Mouse (Mus musculus): ENCODE measurements around the gene Gm49378. TPM values are rescaled to one million over a fixed set of nuclear protein-coding genes. Genes with fewer than 3 reads are reported as not detected.

Gm49378 gene
- polyA plus RNA-seq, 1 experiment from 2014 or later: 1.6 TPM

DNA sequence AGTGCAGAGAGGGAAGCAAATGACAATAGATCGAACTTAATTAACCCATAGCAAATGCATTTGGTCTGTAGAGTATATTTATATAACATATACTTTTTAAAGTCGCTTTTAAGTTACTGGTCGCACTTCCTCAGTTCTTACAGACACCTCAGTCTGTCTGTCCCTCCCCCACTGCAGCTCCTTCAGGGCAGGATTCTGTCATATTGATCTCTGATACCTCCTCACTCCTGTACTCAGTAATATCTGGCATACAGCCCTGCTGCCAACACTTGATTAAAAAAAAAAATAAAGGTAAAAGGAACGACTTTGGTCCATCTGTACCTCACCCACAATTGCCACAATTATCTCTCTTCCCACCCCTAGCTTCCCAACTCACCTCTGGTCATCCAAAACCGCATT is 53.4 kb downstream of the Gm49378 start:
- Histone ChIP-seq H3K4me3 (replicated peaks) (peak overlapping the region; percentile 47), H3K27ac (no peak overlapping the region), H3K9me3 (no peaks in the 10 kb centered on the region), H3K27me3 (no peaks in the 10 kb centered on the region), H3K4me1 (replicated peaks) (peaks cover 20% of the 10 kb centered on the region), H3K4me2 (replicated peaks) (peak overlapping the region; percentile 65), H3K36me3 (peaks cover 34% of the 10 kb centered on the region), H3K9ac (replicated peaks) (peak overlapping the region; percentile 72; the same call in 1 of the 2 replicates)
- 38% methylated on average over 5 of the region's 5 CpGs for WGBS
- ATAC-seq: no peak

DNA sequence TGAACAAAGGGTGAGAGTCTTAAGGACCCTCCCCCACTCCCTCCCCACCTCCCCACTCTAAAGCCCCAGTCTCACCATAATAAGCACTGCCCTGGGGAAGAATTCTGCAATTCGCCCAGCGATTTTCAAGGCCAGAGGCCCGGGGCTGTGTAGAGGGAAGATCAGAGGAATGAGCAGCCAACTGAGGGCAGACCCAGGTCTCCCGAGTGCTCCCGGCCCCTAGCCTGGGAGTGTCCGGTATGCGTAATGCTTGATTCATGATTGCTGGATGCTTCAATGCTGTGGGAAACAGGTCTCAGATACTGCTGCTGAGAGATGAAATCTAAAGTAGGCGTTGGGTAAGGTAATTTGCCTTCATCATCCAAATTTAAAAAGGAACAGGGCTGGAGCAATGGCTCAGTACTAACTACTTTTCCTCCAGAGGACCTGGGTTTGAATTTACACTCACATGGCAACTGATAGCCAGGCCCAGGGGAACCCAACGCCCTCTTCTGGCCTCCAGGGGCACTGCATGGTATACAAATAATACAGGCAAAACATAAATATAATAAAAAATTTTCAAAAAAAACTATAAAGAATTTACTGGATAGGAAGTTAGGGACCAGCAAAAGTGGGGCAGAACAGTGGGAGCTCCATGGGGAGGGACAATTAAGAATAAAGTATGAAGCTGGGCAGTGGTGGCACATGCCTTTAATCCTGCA is 55.6 kb downstream of the Gm49378 start:
- WGBS: 67% methylated on average over 9 of the region's 9 CpGs
- Histone ChIP-seq H3K27ac (no peak overlapping the region), H3K36me3 (peaks cover 24% of the 10 kb centered on the region), H3K4me3 (replicated peaks) (no peak overlapping the region), H3K9ac (replicated peaks) (no peak overlapping the region), H3K4me1 (replicated peaks) (peaks cover 32% of the 10 kb centered on the region), H3K27me3 (no peaks in the 10 kb centered on the region), H3K9me3 (no peaks in the 10 kb centered on the region), H3K4me2 (replicated peaks) (no peak overlapping the region)
- no peak for ATAC-seq

DNA sequence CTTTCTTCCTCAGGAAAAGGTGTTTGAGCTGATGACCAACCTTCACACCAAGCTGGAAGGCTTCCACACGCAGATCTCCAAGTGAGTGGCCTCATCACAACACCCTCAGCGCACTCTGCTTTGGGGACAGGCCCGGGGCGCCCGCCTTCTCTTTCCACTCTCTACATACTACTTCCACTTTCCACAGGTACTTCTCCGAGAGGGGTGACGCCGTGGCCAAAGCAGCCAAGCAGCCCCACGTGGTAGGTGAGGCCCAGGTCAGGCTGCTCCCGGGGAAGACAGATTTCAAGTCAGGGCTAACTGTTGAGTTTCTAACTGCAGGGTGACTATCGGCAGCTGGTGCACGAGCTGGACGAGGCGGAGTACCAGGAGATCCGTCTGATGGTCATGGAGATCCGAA is 57.0 kb downstream of the Gm49378 start:
- Histone ChIP-seq H3K4me3 (replicated peaks) (no peak overlapping the region), H3K9me3 (no peaks in the 10 kb centered on the region), H3K36me3 (peaks cover 21% of the 10 kb centered on the region), H3K4me2 (replicated peaks) (no peak overlapping the region), H3K4me1 (replicated peaks) (peaks cover 32% of the 10 kb centered on the region), H3K9ac (replicated peaks) (no peak overlapping the region), H3K27ac (no peak overlapping the region), H3K27me3 (no peaks in the 10 kb centered on the region)
- ATAC-seq: no peak
- WGBS: 95% methylated on average over 16 of the region's 16 CpGs

DNA sequence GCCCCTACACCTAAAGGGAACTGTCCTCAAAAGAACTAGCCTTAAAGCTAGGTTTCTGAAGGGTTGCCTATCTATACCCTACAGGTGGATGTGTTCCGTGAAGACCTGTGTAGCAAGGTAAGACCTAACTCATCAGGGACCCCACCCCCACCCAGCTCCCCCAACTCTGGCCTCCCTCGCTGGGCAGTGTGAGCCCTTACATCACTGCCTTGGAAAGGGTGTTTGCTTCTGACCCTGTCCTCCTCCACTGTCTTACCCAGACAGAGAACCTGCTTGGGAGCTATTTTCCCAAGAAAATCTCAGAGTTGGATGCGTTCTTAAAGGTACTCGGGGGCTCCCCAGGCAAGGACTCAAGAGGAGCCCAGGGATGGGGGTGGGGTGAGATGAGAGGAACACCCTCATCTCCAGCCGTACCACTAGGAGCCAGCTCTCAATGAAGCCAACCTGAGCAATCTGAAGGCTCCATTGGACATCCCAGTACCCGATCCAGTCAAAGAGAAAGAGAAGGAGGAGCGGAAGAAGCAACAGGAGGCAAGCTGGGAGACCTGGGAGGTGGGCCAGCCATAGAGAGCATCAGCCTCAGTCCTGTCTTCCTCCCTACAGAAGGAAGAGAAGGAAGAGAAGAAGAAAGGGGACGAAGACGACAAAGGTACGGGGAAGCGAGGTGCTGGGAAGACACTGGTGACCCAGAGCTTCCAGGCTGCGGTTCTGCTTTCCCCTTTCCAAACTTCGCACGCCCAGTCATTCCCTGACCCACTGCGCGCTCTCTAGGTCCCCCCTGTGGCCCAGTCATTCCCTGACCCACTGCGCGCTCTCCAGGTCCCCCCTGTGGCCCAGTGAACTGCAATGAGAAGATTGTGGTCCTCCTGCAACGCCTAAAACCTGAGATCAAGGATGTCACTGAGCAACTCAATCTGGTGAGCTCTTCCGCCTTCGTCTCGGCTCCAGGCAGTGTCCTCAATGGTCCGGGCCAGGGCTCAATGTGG is 57.9 kb downstream of the Gm49378 start:
- H3K4me1 ChIP-seq (replicated peaks): peaks cover 26% of the 10 kb centered on the region
- no peak overlapping the region for H3K27ac ChIP-seq
- 83% methylated on average over 23 of the region's 23 CpGs for WGBS
- H3K9me3 ChIP-seq: no peaks in the 10 kb centered on the region
- no peak overlapping the region for H3K9ac ChIP-seq (replicated peaks)
- no peak for ATAC-seq
- no peak overlapping the region for H3K4me3 ChIP-seq (replicated peaks)
- no peaks in the 10 kb centered on the region for H3K27me3 ChIP-seq
- peaks cover 21% of the 10 kb centered on the region for H3K36me3 ChIP-seq
- 0 out of 2 replicates have a peak overlapping the region, but pooled peaks have one; percentile 88 for H3K4me2 ChIP-seq (replicated peaks)

Other genes with a start within 250 kb of the Gm49378 start
- gene Dhrs4, start 159.1 kb downstream of the Gm49378 start, polyA plus RNA-seq (2015; fragmentation: Nextera tagmentation; extraction: Ambion mirVana): 31.2 and 31.6 TPM in 2 replicates
- gene Carmil3, start 147.2 kb downstream of the Gm49378 start, polyA plus RNA-seq (2015; fragmentation: Nextera tagmentation; extraction: Ambion mirVana): 17.0 and 24.5 TPM in 2 replicates
- gene Cpne6, start 127.5 kb downstream of the Gm49378 start, polyA plus RNA-seq (2015; fragmentation: Nextera tagmentation; extraction: Ambion mirVana): 0.70 and 0.88 TPM in 2 replicates
- gene Nrl, start 112.9 kb downstream of the Gm49378 start, polyA plus RNA-seq (2015; fragmentation: Nextera tagmentation; extraction: Ambion mirVana): 0.08 TPM in 1 of 2 replicates, not detected in the other
- gene Pck2, start 97.6 kb downstream of the Gm49378 start, polyA plus RNA-seq (2015; fragmentation: Nextera tagmentation; extraction: Ambion mirVana): 16.6 and 19.5 TPM in 2 replicates
- gene Dcaf11, start 77.9 kb downstream of the Gm49378 start, polyA plus RNA-seq (2015; fragmentation: Nextera tagmentation; extraction: Ambion mirVana): 126 and 134 TPM in 2 replicates
- gene A730061H03Rik, start 77.5 kb downstream of the Gm49378 start, polyA plus RNA-seq (2015; fragmentation: Nextera tagmentation; extraction: Ambion mirVana): 0.43 and 0.92 TPM in 2 replicates
- gene Fitm1, start 62.3 kb downstream of the Gm49378 start, polyA plus RNA-seq (2015; fragmentation: Nextera tagmentation; extraction: Ambion mirVana): not detected in 2 replicates
- gene Psme1, start 59.8 kb downstream of the Gm49378 start, polyA plus RNA-seq (2015; fragmentation: Nextera tagmentation; extraction: Ambion mirVana): 176 TPM in 2 replicates
- 9.7 and 12.1 TPM in 2 replicates for gene Emc9, start 52.6 kb downstream of the Gm49378 start, polyA plus RNA-seq (2015; fragmentation: Nextera tagmentation; extraction: Ambion mirVana)
- gene Psme2, start 46.8 kb downstream of the Gm49378 start, polyA plus RNA-seq (2015; fragmentation: Nextera tagmentation; extraction: Ambion mirVana): 198 and 217 TPM in 2 replicates
- gene Rnf31, start 46.2 kb downstream of the Gm49378 start, polyA plus RNA-seq (2015; fragmentation: Nextera tagmentation; extraction: Ambion mirVana): 22.0 and 24.1 TPM in 2 replicates
- gene Irf9, start 34.3 kb downstream of the Gm49378 start, polyA plus RNA-seq (2015; fragmentation: Nextera tagmentation; extraction: Ambion mirVana): 7.8 and 8.7 TPM in 2 replicates
- gene Rec8, start 19.9 kb downstream of the Gm49378 start, polyA plus RNA-seq (2015; fragmentation: Nextera tagmentation; extraction: Ambion mirVana): 6.6 and 7.3 TPM in 2 replicates
- gene Ipo4, start 1.9 kb downstream of the Gm49378 start, polyA plus RNA-seq (2015; fragmentation: Nextera tagmentation; extraction: Ambion mirVana): 75.1 and 82.2 TPM in 2 replicates
- 59.7 and 59.8 TPM in 2 replicates for gene Tm9sf1, start 5.9 kb upstream of the Gm49378 start, polyA plus RNA-seq (2015; fragmentation: Nextera tagmentation; extraction: Ambion mirVana)
- gene Tssk4, start 12.3 kb upstream of the Gm49378 start, polyA plus RNA-seq (2015; fragmentation: Nextera tagmentation; extraction: Ambion mirVana): 0.38 and 0.59 TPM in 2 replicates
- gene Mdp1, start 22.6 kb upstream of the Gm49378 start, polyA plus RNA-seq (2015; fragmentation: Nextera tagmentation; extraction: Ambion mirVana): 69.7 and 75.0 TPM in 2 replicates
- gene Gmpr2, start 34.0 kb upstream of the Gm49378 start, polyA plus RNA-seq (2015; fragmentation: Nextera tagmentation; extraction: Ambion mirVana): 49.5 and 53.3 TPM in 2 replicates
- 605 and 607 TPM in 2 replicates for gene Nedd8, start 34.2 kb upstream of the Gm49378 start, polyA plus RNA-seq (2015; fragmentation: Nextera tagmentation; extraction: Ambion mirVana)
- gene Tinf2, start 43.9 kb upstream of the Gm49378 start, polyA plus RNA-seq (2015; fragmentation: Nextera tagmentation; extraction: Ambion mirVana): 36.9 and 38.5 TPM in 2 replicates
- 0.32 and 0.46 TPM in 2 replicates for gene Tgm1, start 76.0 kb upstream of the Gm49378 start, polyA plus RNA-seq (2015; fragmentation: Nextera tagmentation; extraction: Ambion mirVana)
- 45.0 and 48.8 TPM in 2 replicates for gene Rabggta, start 84.4 kb upstream of the Gm49378 start, polyA plus RNA-seq (2015; fragmentation: Nextera tagmentation; extraction: Ambion mirVana)
- gene Dhrs1, start 107.8 kb upstream of the Gm49378 start, polyA plus RNA-seq (2015; fragmentation: Nextera tagmentation; extraction: Ambion mirVana): 66.3 and 68.8 TPM in 2 replicates
- gene Nop9, start 107.8 kb upstream of the Gm49378 start, polyA plus RNA-seq (2015; fragmentation: Nextera tagmentation; extraction: Ambion mirVana): 33.8 and 36.2 TPM in 2 replicates
- 0.19 TPM in 1 of 2 replicates, not detected in the other for gene Cideb, start 120.6 kb upstream of the Gm49378 start, polyA plus RNA-seq (2015; fragmentation: Nextera tagmentation; extraction: Ambion mirVana)
- gene Ltb4r2, start 123.5 kb upstream of the Gm49378 start, polyA plus RNA-seq (2015; fragmentation: Nextera tagmentation; extraction: Ambion mirVana): 0.22 and 0.28 TPM in 2 replicates
- gene Ltb4r1, start 128.1 kb upstream of the Gm49378 start, polyA plus RNA-seq (2015; fragmentation: Nextera tagmentation; extraction: Ambion mirVana): 0.26 TPM in 1 of 2 replicates, not detected in the other
- gene Adcy4, start 146.2 kb upstream of the Gm49378 start, polyA plus RNA-seq (2015; fragmentation: Nextera tagmentation; extraction: Ambion mirVana): 4.1 and 4.2 TPM in 2 replicates
- gene Ripk3, start 151.0 kb upstream of the Gm49378 start, polyA plus RNA-seq (2015; fragmentation: Nextera tagmentation; extraction: Ambion mirVana): 2.3 and 2.4 TPM in 2 replicates
- 7.9 and 8.8 TPM in 2 replicates for gene Nfatc4, start 185.2 kb upstream of the Gm49378 start, polyA plus RNA-seq (2015; fragmentation: Nextera tagmentation; extraction: Ambion mirVana)
- gene Nynrin, start 216.1 kb upstream of the Gm49378 start, polyA plus RNA-seq (2015; fragmentation: Nextera tagmentation; extraction: Ambion mirVana): 13.4 and 13.5 TPM in 2 replicates
- gene Cbln3, start 246.5 kb upstream of the Gm49378 start, polyA plus RNA-seq (2015; fragmentation: Nextera tagmentation; extraction: Ambion mirVana): 0.23 and 0.26 TPM in 2 replicates
- gene Khnyn, start 247.1 kb upstream of the Gm49378 start, polyA plus RNA-seq (2015; fragmentation: Nextera tagmentation; extraction: Ambion mirVana): 10.1 and 11.1 TPM in 2 replicates